Comparison of ENCODE assay signal across 8 mouse cellular contexts in genomic region chr4:33031195-33031960, GRCm38 (mm10). TPM values are rescaled to one million over a fixed set of nuclear protein-coding genes. Genes with fewer than 3 reads are reported as not detected.
DNase-seq lines count a peak whose midpoint lies in the region; ATAC-seq lines count a peak whose summit lies in the region.

Ube2j1 (plus strand) TSS chr4:33031416.

- peak; percentile 77 for DNase-seq in T-cell, adult 2 months (ENCODE audit: low spot score)
- DNase-seq in cerebellum, postnatal 36 days = peak; percentile 85 to 89
- DNase-seq in gastrocnemius, adult 18-20 months (ENCODE audit: low spot score) = peak; percentile 90
- DNase-seq in left cerebral cortex, adult 18-20 months (ENCODE audit: low spot score in 2 of 2) = peak; percentile 80 to 93
- DNase-seq in right cerebral cortex, adult 18-20 months = peak; percentile 93
- DNase-seq in urinary bladder, postnatal 10 days (ENCODE audit: low spot score) = peak; percentile 49

- H3K27me3 ChIP-seq in hindbrain, embryonic 16.5 days (replicated peaks; ENCODE audit: control insufficient read depth, insufficient read depth, low read length) = no peaks in the 10 kb centered on the region

- no peaks in the 10 kb centered on the region; the same call in 1 of the 2 replicates for H3K9me3 ChIP-seq in hindbrain, embryonic 16.5 days (ENCODE audit: control insufficient read depth, low read length)

- peaks cover 47% of the 10 kb centered on the region for H3K79me2 ChIP-seq in macrophage (ENCODE audit: inconsistent target)

- H3K36me3 ChIP-seq in hindbrain, embryonic 16.5 days (ENCODE audit: control insufficient read depth, insufficient read depth, low read length) = peaks cover 3% of the 10 kb centered on the region; the same call in 1 of the 2 replicates
- H3K36me3 ChIP-seq in macrophage (ENCODE audit: inconsistent target) = 0 out of 2 replicates have a peak, but pooled peaks cover 8% of the 10 kb centered on the region

- WGBS in hindbrain, embryonic 16.5 days = 0% methylated on average over 78 of the region's 123 CpGs
- under 1% methylated on average over 117 of the region's 123 CpGs for WGBS in macrophage (ENCODE audit: missing documents)

- H3K9ac ChIP-seq in hindbrain, embryonic 16.5 days (ENCODE audit: low read depth, low read length) = peak within 1 kb of the TSS; percentile 98

- H3K4me2 ChIP-seq in hindbrain, embryonic 16.5 days (ENCODE audit: low read length) = peak within 1 kb of the TSS; percentile 88

- peak; percentile 96 for ATAC-seq in hindbrain, embryonic 16.5 days

- H3K4me3 ChIP-seq in hindbrain, embryonic 16.5 days (ENCODE audit: low read length) = peak within 1 kb of the TSS; percentile 89
- H3K4me3 ChIP-seq in macrophage (ENCODE audit: inconsistent target) = peak within 1 kb of the TSS; percentile 63

- H3K27ac ChIP-seq in hindbrain, embryonic 16.5 days (ENCODE audit: low read depth, low read length) = peak within 1 kb of the TSS; percentile 98
- H3K27ac ChIP-seq in macrophage = 0 out of 2 replicates have a peak within 1 kb of the TSS, but pooled peaks have one; percentile 22

- H3K4me1 ChIP-seq in hindbrain, embryonic 16.5 days (ENCODE audit: control insufficient read depth, insufficient read depth, low read depth, low read length) = peaks cover 14% of the 10 kb centered on the region

RNA-seq across cellular contexts. Expression of gene Ube2j1, which starts in this region (rescaled TPM):
- total RNA-seq in gastrocnemius, adult 18-20 months (2021) = 10 to 100 TPM; 47.3 to 49.3 TPM
- 69.5 and 72.4 TPM in 2 replicates for polyA plus RNA-seq in hindbrain, embryonic 16.5 days (2015; fragmentation: Nextera tagmentation; extraction: Ambion mirVana)
- 100 to 1,000 TPM; 110 to 117 TPM for total RNA-seq in left cerebral cortex, adult 18-20 months (2021)
- 10 to 100 TPM in 24 of 26 experiments, 1 to 10 TPM in 2; 9.6 to 23.2 (median 16.4) TPM for total RNA-seq in macrophage (2018; cell fraction: chromatin; rRNA removed)
- 10 to 100 TPM; 33.2 to 51.6 (median 44.6) TPM for total RNA-seq in macrophage (2018; cell fraction: cytosol; rRNA removed)
- 10 to 100 TPM; 16.6 to 44.6 (median 23.2) TPM for total RNA-seq in macrophage (2018; cell fraction: nucleus; rRNA removed)
- 35.4 to 52.2 TPM (median 51.3 TPM) in 3 replicates for polyA plus RNA-seq in macrophage (2018)

Comparison
In these comparisons a context has a peak if more than half of its experiments do, and no peak if none do; other contexts are left out.
1. Peak in every context shown above with its lines: DNase-seq, ATAC-seq, H3K4me3 ChIP-seq and H3K27ac ChIP-seq.